Mouse (Mus musculus) midbrain, embryonic 15.5 days (tissue): Measurements from ENCODE around the gene Ubfd1. TPM values are rescaled to one million over a fixed set of nuclear protein-coding genes. Genes with fewer than 3 reads are reported as not detected.

Experiments used
- ATAC-seq: fragments of 200-750 bp; cut with Nextera tagmentation; replicated peaks from 2 replicates; pipeline ENCODE4 v1.8.0; 2017; ENCODE audit warnings: moderate TSS enrichment
- H3K27ac ChIP-seq: fragments of 300-500 bp; sonication (generic); 2 replicates; pipeline ENCODE4 v1.5.1; 2015; ENCODE audit warnings: mild to moderate bottlenecking, inconsistent platforms
- H3K27me3 ChIP-seq: fragments of 300-500 bp; sonication (generic); replicated peaks from 2 replicates; pipeline ENCODE4 v1.6.1; 2015; ENCODE audit warnings: inconsistent platforms
- H3K36me3 ChIP-seq: fragments of 300-500 bp; sonication (generic); replicated peaks from 2 replicates; pipeline ENCODE4 v1.6.1; 2015; ENCODE audit warnings: inconsistent platforms
- H3K4me1 ChIP-seq: fragments of 300-500 bp; sonication (generic); 2 replicates; pipeline ENCODE4 v1.6.1; 2015; ENCODE audit warnings: inconsistent platforms
- H3K4me2 ChIP-seq: fragments of 300-500 bp; sonication (generic); 2 replicates; pipeline ENCODE4 v1.6.1; 2015; ENCODE audit warnings: inconsistent platforms, mild to moderate bottlenecking, moderate library complexity
- H3K4me3 ChIP-seq: fragments of 300-500 bp; sonication (generic); 2 replicates; pipeline ENCODE4 v1.5.1; 2015; ENCODE audit warnings: mild to moderate bottlenecking, inconsistent platforms
- H3K9ac ChIP-seq: fragments of 300-500 bp; sonication (generic); 2 replicates; pipeline ENCODE4 v1.6.1; 2015; ENCODE audit warnings: mild to moderate bottlenecking, inconsistent platforms
- H3K9me3 ChIP-seq: fragments of 300-500 bp; sonication (generic); 2 replicates; pipeline ENCODE4 v1.6.1; 2016; ENCODE audit warnings: inconsistent platforms
- WGBS: fragments of 180-500 bp; shearing (Covaris S2); methylation state at CpG from one replicate; pipeline ENCODE4 v1.1.7; 2015; ENCODE audit warnings: mixed read lengths; 5-methylcytosine and 5-hydroxymethylcytosine counted together
- polyA plus RNA-seq: library from polyadenylated mRNA; unstranded; fragments of >200 nt; fragmentation: Nextera tagmentation; extraction: Ambion mirVana; gene quantifications from 2 replicates; pipeline ENCODE4 v1.2.1, GENCODE M21; 2015

Ubfd1 gene
- 81.4 and 85.3 TPM in 2 replicates for polyA plus RNA-seq

DNA sequence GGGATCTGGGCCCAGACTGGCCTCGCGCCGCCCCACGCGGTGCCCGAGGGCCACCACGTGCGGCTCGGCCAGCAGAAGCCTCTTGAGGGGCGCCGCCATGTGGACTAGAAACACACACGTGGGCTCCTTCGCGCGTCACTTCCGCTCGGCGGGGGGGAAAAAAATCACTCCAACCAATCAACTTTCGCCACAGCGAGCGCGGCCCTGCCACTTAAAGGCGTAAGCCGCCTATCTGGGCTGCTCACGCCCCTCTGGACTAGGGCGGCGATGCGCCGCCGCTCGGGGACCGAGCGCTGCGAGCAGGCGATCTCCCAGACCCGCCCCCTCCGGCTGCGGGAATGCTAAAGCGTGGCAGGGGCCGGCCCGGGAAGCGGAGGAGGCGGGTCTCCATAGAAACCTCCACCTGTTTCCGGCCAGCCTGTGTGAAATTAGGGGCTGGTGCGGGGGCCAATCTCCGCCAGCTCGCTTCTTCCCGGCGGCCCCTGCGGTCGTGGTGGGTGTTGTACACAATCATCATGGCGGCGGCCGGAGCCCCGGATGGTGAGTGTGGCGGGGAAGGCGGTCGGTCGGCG lies at the start of gene Ubfd1, which contains the start of gene Ears2:
Gene Ubfd1, plus strand, starts transcription at position 231 of the 572 bp plus-strand sequence.
Gene Ears2, minus strand, starts transcription at position 319 of the 572 bp plus-strand sequence.
- WGBS, result under 1% methylated on average over 60 of the region's 60 CpGs
- H3K27me3 ChIP-seq, result no peaks in the 10 kb centered on the region
- no peaks in the 10 kb centered on the region for H3K9me3 ChIP-seq
- H3K4me1 ChIP-seq, result peaks cover 42% of the 10 kb centered on the region
- peak within 1 kb of the TSS; percentile 82 for H3K4me2 ChIP-seq
- H3K27ac ChIP-seq, result peak within 1 kb of the TSS; percentile 98
- peak within 1 kb of the TSS; percentile 97 for H3K4me3 ChIP-seq
- peaks cover 16% of the 10 kb centered on the region for H3K36me3 ChIP-seq
- H3K9ac ChIP-seq, result peak within 1 kb of the TSS; percentile 95
- ATAC-seq, result peak; percentile 99

- Histone ChIP-seq H3K36me3 (no peaks in the 10 kb centered on the region), H3K27me3 (no peaks in the 10 kb centered on the region), H3K9ac (no peak overlapping the region), H3K4me1 (peaks cover 48% of the 10 kb centered on the region), H3K27ac (no peak overlapping the region), H3K4me2 (peak overlapping the region; percentile 63), H3K4me3 (peak overlapping the region; percentile 86; the same call in 1 of the 2 replicates), H3K9me3 (no peaks in the 10 kb centered on the region)
- 56% methylated on average over 3 of the region's 3 CpGs for WGBS
- ATAC-seq, result no peak
These were observed 48.7 kb upstream of the Ubfd1 start for GRCm38 (mm10) chr7:122018247-122018646.

GRCm38 (mm10) chr7:122018978-122019377 lies 48.0 kb upstream of the Ubfd1 start:
- H3K4me3 ChIP-seq, result peak overlapping the region; percentile 86; the same call in 1 of the 2 replicates
- H3K9ac ChIP-seq, result no peak overlapping the region
- H3K27ac ChIP-seq, result no peak overlapping the region
- no peaks in the 10 kb centered on the region for H3K9me3 ChIP-seq
- H3K27me3 ChIP-seq, result no peaks in the 10 kb centered on the region
- peaks cover 48% of the 10 kb centered on the region for H3K4me1 ChIP-seq
- no peaks in the 10 kb centered on the region for H3K36me3 ChIP-seq
- WGBS, result 87% methylated on average over 7 of the region's 7 CpGs
- ATAC-seq, result no peak
- peak overlapping the region; percentile 63 for H3K4me2 ChIP-seq

- H3K27ac ChIP-seq, result peak overlapping the region; percentile 94
- peaks cover 45% of the 10 kb centered on the region for H3K4me1 ChIP-seq
- H3K36me3 ChIP-seq, result no peaks in the 10 kb centered on the region
- H3K9ac ChIP-seq, result peak overlapping the region; percentile 85
- peak overlapping the region; percentile 86 for H3K4me3 ChIP-seq
- no peaks in the 10 kb centered on the region for H3K9me3 ChIP-seq
- H3K27me3 ChIP-seq, result no peaks in the 10 kb centered on the region
- ATAC-seq, result peak; percentile 72
- WGBS, result under 1% methylated on average over 6 of the region's 6 CpGs
- peak overlapping the region; percentile 63 for H3K4me2 ChIP-seq
These were observed 46.7 kb upstream of the Ubfd1 start for GRCm38 (mm10) chr7:122020273-122020666.

GRCm38 (mm10) chr7:122020667-122021354 lies 46.2 kb upstream of the Ubfd1 start, which contains the start of gene Gga2:
Gene Gga2 (minus strand): TSS chr7:122021222.
- ATAC-seq, result peak; percentile 91
- Histone ChIP-seq H3K9ac (peak within 1 kb of the TSS; percentile 85), H3K27ac (peak within 1 kb of the TSS; percentile 94), H3K4me2 (peak within 1 kb of the TSS; percentile 63), H3K9me3 (no peaks in the 10 kb centered on the region), H3K36me3 (no peaks in the 10 kb centered on the region), H3K4me3 (peak within 1 kb of the TSS; percentile 86), H3K4me1 (peaks cover 39% of the 10 kb centered on the region), H3K27me3 (no peaks in the 10 kb centered on the region)
- WGBS, result under 1% methylated on average over 50 of the region's 50 CpGs

- Histone ChIP-seq H3K9ac (no peak overlapping the region), H3K4me3 (no peak overlapping the region), H3K4me1 (peaks cover 27% of the 10 kb centered on the region), H3K36me3 (no peaks in the 10 kb centered on the region), H3K4me2 (no peak overlapping the region), H3K9me3 (no peaks in the 10 kb centered on the region), H3K27me3 (no peaks in the 10 kb centered on the region), H3K27ac (no peak overlapping the region)
- 93% methylated on average over 2 of the region's 2 CpGs for WGBS
- no peak for ATAC-seq
These were observed 44.8 kb upstream of the Ubfd1 start for GRCm38 (mm10) chr7:122022131-122022530.

GRCm38 (mm10) chr7:122033371-122033770 lies 33.6 kb upstream of the Ubfd1 start:
- no peak overlapping the region for H3K9ac ChIP-seq
- no peak overlapping the region for H3K4me2 ChIP-seq
- no peaks in the 10 kb centered on the region for H3K27me3 ChIP-seq
- H3K4me3 ChIP-seq, result no peak overlapping the region
- no peaks in the 10 kb centered on the region for H3K4me1 ChIP-seq
- no peaks in the 10 kb centered on the region for H3K9me3 ChIP-seq
- no peak for ATAC-seq
- 0 out of 2 replicates have a peak, but pooled peaks cover 7% of the 10 kb centered on the region for H3K36me3 ChIP-seq
- H3K27ac ChIP-seq, result no peak overlapping the region
- WGBS, result 78% methylated on average over 3 of the region's 3 CpGs

DNA sequence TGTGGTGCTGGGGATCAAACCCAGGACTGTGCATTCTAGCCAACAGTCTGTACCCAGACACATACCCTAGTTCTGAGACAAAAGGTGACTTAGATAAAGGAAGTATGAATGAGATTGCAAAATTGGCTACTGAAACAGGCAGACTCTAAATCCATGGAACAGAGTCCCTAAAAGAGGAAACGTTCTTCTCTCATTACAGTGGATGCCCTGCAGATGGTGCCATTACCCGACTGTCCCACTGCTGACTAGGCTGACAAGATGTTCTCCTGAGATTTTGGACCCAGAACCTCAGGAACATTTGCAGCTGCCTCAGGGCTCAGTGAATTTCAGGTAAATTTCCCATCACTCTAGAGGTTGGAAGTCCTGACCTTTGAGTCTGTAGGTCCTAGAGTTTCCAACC lies 32.6 kb upstream of the Ubfd1 start:
- Histone ChIP-seq H3K9ac (no peak overlapping the region), H3K4me2 (no peak overlapping the region), H3K4me1 (no peaks in the 10 kb centered on the region), H3K27me3 (no peaks in the 10 kb centered on the region), H3K27ac (no peak overlapping the region), H3K36me3 (peaks cover 9% of the 10 kb centered on the region; the same call in 1 of the 2 replicates), H3K4me3 (no peak overlapping the region), H3K9me3 (no peaks in the 10 kb centered on the region)
- 47% methylated on average over 2 of the region's 2 CpGs for WGBS
- ATAC-seq, result no peak

DNA sequence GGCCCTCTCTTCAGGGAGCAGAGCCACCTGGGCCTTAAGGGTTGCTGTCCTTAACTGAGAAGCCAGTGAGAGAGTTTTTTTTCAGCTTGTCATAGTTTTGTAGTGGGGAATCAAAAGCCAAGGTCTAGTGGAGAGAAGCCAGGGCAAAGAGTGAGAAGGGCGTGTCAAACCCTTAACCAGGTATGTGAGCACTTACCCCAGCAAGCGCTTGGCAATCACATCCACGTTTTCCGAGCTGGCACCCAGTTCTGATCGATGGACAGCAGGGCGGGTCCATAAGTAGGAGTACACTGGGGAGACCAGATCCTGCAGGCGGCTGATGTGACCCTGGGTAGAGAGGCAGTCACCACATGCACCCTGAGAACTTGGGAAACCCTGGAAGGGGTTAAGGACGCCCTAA lies 22.9 kb upstream of the Ubfd1 start:
- H3K4me2 ChIP-seq, result no peak overlapping the region
- no peaks in the 10 kb centered on the region for H3K27me3 ChIP-seq
- no peak overlapping the region for H3K4me3 ChIP-seq
- H3K9me3 ChIP-seq, result no peaks in the 10 kb centered on the region
- H3K9ac ChIP-seq, result no peak overlapping the region
- H3K4me1 ChIP-seq, result no peaks in the 10 kb centered on the region
- no peak overlapping the region for H3K27ac ChIP-seq
- H3K36me3 ChIP-seq, result peaks cover 14% of the 10 kb centered on the region; the same call in 1 of the 2 replicates
- WGBS, result 89% methylated on average over 8 of the region's 8 CpGs
- ATAC-seq, result no peak

DNA sequence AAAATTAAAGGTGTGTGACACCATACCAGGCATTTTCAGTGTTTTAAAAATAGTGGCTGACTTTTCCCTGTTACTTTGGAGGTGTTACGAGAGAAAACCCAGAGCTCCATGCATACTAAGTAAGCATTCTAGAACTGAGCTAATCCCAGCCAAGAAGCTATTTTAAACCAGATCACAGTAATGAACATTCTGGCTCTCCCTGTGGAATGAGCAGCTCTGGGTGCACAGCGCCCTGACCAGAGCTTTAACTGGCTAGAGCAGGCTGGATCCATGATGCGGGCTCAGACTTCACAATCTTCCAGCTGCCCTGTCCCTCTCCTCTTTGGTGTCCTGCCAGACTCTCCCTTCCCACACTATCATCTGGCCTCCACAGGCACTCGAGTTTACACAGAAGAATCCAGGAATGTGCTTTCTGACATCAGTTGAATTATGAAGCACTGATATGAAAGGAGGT lies 21.8 kb upstream of the Ubfd1 start:
- Histone ChIP-seq H3K27ac (no peak overlapping the region), H3K36me3 (0 out of 2 replicates have a peak, but pooled peaks cover 14% of the 10 kb centered on the region), H3K4me1 (no peaks in the 10 kb centered on the region), H3K9ac (no peak overlapping the region), H3K9me3 (no peaks in the 10 kb centered on the region), H3K4me3 (no peak overlapping the region), H3K4me2 (no peak overlapping the region), H3K27me3 (no peaks in the 10 kb centered on the region)
- 91% methylated on average over 4 of the region's 4 CpGs for WGBS
- ATAC-seq, result no peak

GRCm38 (mm10) chr7:122045711-122046110 lies 21.3 kb upstream of the Ubfd1 start:
- Histone ChIP-seq H3K27me3 (no peaks in the 10 kb centered on the region), H3K4me1 (no peaks in the 10 kb centered on the region), H3K4me2 (no peak overlapping the region), H3K9me3 (no peaks in the 10 kb centered on the region), H3K36me3 (0 out of 2 replicates have a peak, but pooled peaks cover 14% of the 10 kb centered on the region), H3K4me3 (no peak overlapping the region), H3K9ac (no peak overlapping the region), H3K27ac (no peak overlapping the region)
- ATAC-seq, result no peak
- 94% methylated on average over 1 of the region's 1 CpGs for WGBS

DNA sequence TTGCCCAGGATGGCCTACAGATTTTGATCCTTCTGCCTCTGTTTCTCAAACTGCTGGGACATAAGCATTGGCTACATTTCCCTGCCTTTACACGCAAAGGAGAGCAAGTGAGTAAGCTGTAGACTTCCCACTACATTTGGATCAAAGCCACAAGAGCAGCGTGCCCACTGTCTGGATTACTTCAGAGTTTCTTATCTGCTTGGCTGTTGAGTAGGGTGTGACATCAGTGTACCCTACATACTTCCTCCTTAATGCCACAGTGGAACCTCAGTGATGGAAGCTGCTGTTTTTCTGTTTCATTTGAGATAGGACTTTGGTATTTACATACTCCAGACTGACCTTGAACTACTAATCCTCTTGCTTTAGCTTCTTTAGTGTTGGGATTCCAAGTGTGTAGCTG lies 20.2 kb upstream of the Ubfd1 start:
- Histone ChIP-seq H3K4me2 (no peak overlapping the region), H3K9ac (no peak overlapping the region), H3K27me3 (no peaks in the 10 kb centered on the region), H3K36me3 (0 out of 2 replicates have a peak, but pooled peaks cover 14% of the 10 kb centered on the region), H3K4me3 (no peak overlapping the region), H3K4me1 (no peaks in the 10 kb centered on the region), H3K9me3 (no peaks in the 10 kb centered on the region), H3K27ac (no peak overlapping the region)
- no peak for ATAC-seq
- WGBS, result 94% methylated on average over 2 of the region's 2 CpGs
